Mouse (Mus musculus) brain, embryonic 14.5 days (tissue): ENCODE measurements at regions not wholly inside any gene's neighbourhood (a gene's known extent, or its start where the extent isn't known, plus 50 kb on each side); places are given as distances from the start of the nearest gene placed in this dataset.

ENCODE experiments used
- DNase-seq: peaks from one replicate; pipeline ENCODE4 v3.0.0-alpha.2; 2011; ENCODE audit warnings: low read depth
- CTCF ChIP-seq: fragments of 200-500 bp; IDR thresholded peaks from 2 replicates; pipeline ENCODE4 v1.5.1; 2012; ENCODE audit warnings: inconsistent platforms, mild to moderate bottlenecking, moderate library complexity, borderline replicate concordance; ENCODE audit not compliant: insufficient read depth, insufficient read length; ENCODE audit errors: extremely low read depth
- POLR2A ChIP-seq: fragments of 200-500 bp; IDR thresholded peaks from 2 replicates; pipeline ENCODE4 v1.6.1; 2012; ENCODE audit warnings: mild to moderate bottlenecking, inconsistent platforms, borderline replicate concordance; ENCODE audit not compliant: poor library complexity, insufficient read depth, insufficient read length, severe bottlenecking; ENCODE audit errors: extremely low read depth

DNA sequence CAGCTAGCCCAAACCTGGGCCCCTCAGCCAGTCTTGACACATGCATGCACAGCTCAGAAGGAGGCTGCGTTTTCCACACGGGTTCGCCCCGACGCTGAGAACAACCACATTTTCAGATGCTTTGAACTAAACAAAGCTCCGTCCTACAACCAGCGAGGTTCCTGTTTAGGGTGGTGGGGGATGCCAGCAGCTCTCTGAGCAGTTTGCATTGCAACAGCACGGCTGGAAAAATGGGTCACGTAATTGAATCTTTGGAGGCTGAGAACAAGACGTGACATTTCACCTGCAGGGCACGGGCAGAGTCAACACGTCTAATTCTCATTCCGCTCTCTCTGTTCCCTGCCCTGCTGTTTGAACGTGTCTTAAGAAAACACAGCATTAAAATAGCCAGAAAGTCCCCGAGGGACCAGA lies 119.2 kb downstream of the Syk start:
- peak; percentile 43 for DNase-seq
- no peak for TF ChIP-seq CTCF
- TF ChIP-seq POLR2A: no peak

DNA sequence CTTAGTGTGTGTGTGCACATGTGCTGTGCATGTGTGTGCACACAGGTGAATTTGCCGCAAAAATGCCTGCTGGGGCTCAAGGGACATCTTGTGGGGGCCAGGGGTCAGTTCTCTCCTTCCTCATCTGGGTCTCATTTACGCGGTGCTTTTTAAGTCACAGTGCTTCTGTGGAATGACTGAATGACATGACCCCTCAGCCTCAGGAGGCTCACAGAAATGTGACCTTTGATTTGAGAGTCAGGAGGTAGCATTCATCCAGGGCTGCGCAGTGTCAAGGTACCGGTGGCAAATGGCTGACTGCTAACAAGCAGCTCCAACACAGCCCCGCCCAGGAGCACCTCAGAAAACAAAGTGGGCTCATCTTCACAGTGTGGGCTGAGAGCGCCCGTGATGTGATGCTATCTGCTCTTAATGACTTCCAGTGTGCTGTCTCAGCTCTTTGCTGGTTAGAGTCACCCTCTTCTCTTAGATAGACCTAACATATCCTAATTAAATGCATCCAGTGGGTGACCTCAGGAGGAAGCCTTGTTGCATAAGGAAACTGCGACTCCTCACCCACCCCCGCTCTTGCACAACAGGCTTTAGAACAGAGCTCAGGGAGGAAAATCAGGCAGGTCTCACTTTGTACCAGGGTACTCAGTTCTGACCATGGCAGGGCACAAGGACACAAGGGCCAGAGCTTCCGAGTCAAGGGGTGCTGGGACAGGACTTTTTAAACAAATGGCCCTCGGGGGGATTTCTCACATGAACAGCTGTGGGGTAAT lies 120.6 kb downstream of the Syk start:
- TF ChIP-seq POLR2A: no peak
- TF ChIP-seq CTCF: no peak
- DNase-seq: no peak

DNA sequence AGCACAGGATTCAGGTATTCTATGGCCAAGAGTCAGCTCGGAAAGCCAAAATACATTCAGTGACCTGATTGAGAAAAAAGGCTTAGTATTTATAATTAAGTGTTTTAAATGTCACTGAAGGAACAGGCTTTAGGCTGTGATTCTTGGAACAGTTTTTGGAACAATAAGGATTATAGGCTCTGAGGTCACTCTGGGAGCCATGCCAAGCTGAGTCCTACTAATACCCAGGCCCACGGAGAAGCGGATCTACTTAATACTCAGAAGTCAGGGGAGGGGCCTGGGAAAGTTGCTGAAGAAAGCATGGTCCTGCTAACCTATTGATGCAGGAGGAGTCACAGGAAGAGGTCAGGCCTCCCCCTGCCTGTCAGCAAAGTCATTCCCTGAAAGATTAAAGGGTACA lies 121.7 kb downstream of the Syk start:
- peak; percentile 63 for DNase-seq

GRCm38 (mm10) chr13:52709580-52709979 lies 126.6 kb downstream of the Syk start:
- TF ChIP-seq CTCF (no peak), POLR2A (no peak)
- DNase-seq: no peak

More for the DNA sequence above, 121.7 kb downstream of the Syk start:
- TF ChIP-seq CTCF (no peak), POLR2A (no peak)

GRCm38 (mm10) chr13:52711713-52712369 lies 128.9 kb downstream of the Syk start:
- TF ChIP-seq POLR2A (no peak), CTCF (peak; percentile 88)
- DNase-seq: peak; percentile 92

- TF ChIP-seq CTCF (no peak), POLR2A (no peak)
- no peak for DNase-seq
These were observed 138.5 kb downstream of the Syk start for GRCm38 (mm10) chr13:52721463-52721862.

DNA sequence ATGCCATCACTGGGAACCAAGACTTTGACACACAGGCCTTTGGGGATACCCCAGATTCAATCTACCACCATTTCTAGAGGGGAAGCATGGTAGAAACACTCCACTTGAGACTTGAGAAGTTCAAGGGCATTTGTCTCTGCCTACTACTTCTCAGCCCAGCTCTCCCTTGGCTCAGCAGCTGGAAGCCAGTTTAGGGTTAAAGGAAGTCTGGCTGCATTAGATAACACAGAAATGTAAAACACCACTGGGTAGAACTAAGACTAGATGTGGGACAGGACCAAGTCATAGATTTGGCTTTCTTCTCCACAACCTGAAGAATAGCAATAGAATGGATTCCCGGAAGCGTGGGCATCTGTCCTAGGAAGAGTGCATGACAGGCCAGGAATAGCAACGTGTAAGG lies 139.7 kb downstream of the Syk start:
- no peak for DNase-seq
- TF ChIP-seq POLR2A: no peak
- TF ChIP-seq CTCF: no peak

- no peak for TF ChIP-seq CTCF
- no peak for TF ChIP-seq POLR2A
- peak; percentile 29 for DNase-seq
These were observed 143.1 kb downstream of the Syk start for GRCm38 (mm10) chr13:52726043-52726442.

DNA sequence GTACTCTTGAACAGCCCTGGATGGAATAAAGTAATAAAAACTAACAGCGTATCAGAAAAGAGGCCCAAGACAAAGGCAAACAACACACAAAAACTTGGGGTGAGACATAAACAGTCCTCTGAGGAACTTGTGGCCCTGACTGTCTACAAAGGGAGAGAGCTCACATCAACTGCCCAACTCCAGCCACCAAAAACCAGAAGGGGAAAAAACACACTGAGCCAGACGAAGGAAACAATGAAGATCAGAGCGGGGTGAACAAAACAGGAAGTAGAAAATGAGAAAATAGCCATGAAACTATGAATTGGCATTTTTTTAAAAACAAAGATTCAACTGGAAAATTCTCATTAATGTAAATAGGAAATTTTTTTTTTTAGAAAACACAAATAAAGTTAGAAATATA lies 143.6 kb downstream of the Syk start:
- DNase-seq: no peak
- no peak for TF ChIP-seq POLR2A
- no peak for TF ChIP-seq CTCF

DNA sequence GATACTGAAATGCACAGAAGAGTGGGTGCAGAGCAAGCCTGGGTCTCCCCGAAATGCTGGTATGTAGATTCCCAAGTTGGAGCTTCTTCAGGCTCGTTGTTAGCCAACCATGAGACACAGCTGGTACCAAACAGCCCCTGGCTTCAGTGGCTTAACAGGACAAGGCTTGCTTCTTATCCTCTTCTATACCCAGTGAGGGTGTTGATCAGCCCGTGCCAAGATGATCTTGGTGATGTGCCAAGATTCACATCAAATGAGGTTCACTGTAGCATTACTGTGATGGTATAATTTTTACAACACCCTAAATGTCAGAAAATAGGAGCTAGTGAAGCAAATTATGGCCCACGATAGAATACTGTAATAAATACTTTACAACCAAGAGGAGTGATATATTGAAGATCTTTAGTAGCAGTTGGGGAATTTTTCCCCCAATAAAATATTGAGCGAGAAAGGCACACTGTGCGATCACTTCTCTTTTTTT lies 152.5 kb downstream of the Syk start:
- DNase-seq: peak; percentile 80
- TF ChIP-seq CTCF (no peak), POLR2A (no peak)

DNA sequence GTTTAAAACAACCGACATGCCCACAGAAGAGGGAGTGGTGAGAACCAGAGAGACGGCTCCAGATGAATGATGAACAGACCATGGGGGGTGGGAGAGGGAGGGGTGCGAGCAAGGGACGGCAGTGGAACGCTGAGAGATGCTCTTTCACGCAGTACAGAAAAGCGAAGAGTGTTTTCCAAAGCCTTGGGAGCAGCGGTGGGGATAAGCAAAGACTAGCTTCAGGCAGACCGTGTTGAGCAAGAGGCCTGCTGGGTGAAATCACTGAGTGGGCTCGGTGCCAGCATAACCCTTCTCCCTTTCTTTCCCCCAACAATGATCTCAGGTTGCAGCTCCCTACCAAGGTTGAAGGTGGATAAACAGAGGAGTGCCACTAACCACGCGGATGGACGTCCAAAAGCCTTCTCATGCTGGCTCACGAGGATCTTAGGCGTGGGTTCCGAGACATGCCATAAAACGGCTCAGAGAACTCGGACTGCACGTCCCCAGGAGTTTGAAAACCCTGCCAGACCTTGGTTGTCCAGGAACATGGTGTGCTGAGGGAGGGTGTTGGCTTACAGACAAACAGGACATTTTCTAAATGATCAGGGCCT lies 153.1 kb downstream of the Syk start:
- DNase-seq: peak; percentile 53
- TF ChIP-seq POLR2A (no peak), CTCF (no peak)

DNA sequence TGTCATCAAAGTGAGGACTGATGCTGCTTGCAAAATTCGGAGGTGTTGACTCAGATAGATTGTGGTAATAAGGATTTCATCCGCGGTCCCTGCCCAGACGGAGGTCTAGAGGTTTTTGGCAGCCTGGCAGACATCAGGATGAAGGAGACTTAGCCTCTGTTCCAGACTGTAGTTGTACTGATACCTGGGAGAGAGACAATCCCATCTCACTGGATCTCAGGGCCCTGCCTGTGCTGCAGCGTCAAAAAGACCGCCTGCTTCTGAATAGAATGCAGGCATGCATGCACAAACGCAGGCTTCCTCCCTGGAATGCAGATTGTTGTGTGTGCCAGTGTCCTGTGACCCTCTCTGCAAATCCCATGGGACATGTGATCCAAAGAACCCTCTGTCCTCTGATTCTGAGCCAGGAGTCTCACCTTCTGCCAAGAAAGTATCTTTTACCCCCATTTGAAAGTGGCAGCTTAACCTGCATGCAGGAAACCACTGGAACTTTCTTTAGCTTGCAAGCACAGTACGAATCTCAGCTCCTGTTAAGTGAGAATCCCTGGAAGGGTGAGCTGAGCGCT lies 155.2 kb downstream of the Syk start:
- DNase-seq: peak; percentile 26
- TF ChIP-seq POLR2A (no peak), CTCF (no peak)
